Mouse (Mus musculus) midbrain, embryonic 16.5 days (tissue): ENCODE data around the gene Mamstr. TPM values are rescaled to one million over a fixed set of nuclear protein-coding genes. Genes with fewer than 3 reads are reported as not detected.

ENCODE experiments used
- ATAC-seq: fragments of 200-750 bp; cut with Nextera tagmentation; 2 replicates; pipeline ENCODE4 v1.8.0; 2017; ENCODE audit warnings: moderate TSS enrichment
- H3K27ac ChIP-seq: fragments of 300-500 bp; sonication (generic); 2 replicates; pipeline ENCODE4 v1.5.1; 2014; ENCODE audit warnings: mild to moderate bottlenecking, low read length, mixed read lengths
- H3K27me3 ChIP-seq: fragments of 300-500 bp; sonication (generic); 2 replicates; pipeline ENCODE4 v1.6.1; 2014; ENCODE audit warnings: low read depth, low read length, mixed read lengths; ENCODE audit not compliant: control insufficient read depth, insufficient read depth
- H3K36me3 ChIP-seq: fragments of 300-500 bp; sonication (generic); 2 replicates; pipeline ENCODE4 v1.6.1; 2014; ENCODE audit warnings: mild to moderate bottlenecking, low read length, moderate library complexity, mixed read lengths; ENCODE audit not compliant: control insufficient read depth, insufficient read depth
- H3K4me1 ChIP-seq: fragments of 300-500 bp; sonication (generic); 2 replicates; pipeline ENCODE4 v1.6.1; 2014; ENCODE audit warnings: mild to moderate bottlenecking, low read length, mixed read lengths; ENCODE audit not compliant: control insufficient read depth, insufficient read depth
- H3K4me2 ChIP-seq: fragments of 300-500 bp; sonication (generic); 2 replicates; pipeline ENCODE4 v1.6.1; 2014; ENCODE audit warnings: mild to moderate bottlenecking, low read length, mixed read lengths
- H3K4me3 ChIP-seq: fragments of 300-500 bp; sonication (generic); 2 replicates; pipeline ENCODE4 v1.5.1; 2014; ENCODE audit warnings: low read depth, mild to moderate bottlenecking, low read length, moderate library complexity, mixed read lengths
- H3K9ac ChIP-seq: fragments of 300-500 bp; sonication (generic); 2 replicates; pipeline ENCODE4 v1.6.1; 2014; ENCODE audit warnings: low read depth, low read length, mixed read lengths
- H3K9me3 ChIP-seq: fragments of 300-500 bp; sonication (generic); replicated peaks from 2 replicates; pipeline ENCODE4 v1.6.1; 2014; ENCODE audit warnings: mild to moderate bottlenecking, low read length, mixed read lengths; ENCODE audit not compliant: control insufficient read depth, poor library complexity, severe bottlenecking
- WGBS: fragments of 180-500 bp; shearing (Covaris S2); extraction: QIAGEN DNeasy Blood & Tissue Kit; methylation state at CpG from one replicate; pipeline ENCODE4 v1.1.7; 2014; 5-methylcytosine and 5-hydroxymethylcytosine counted together
- polyA plus RNA-seq: library from polyadenylated mRNA; unstranded; fragments of >200 nt; fragmentation: Nextera tagmentation; extraction: Ambion mirVana; gene quantifications from 2 replicates; pipeline ENCODE4 v1.2.1, GENCODE M21; 2015

The Mamstr gene
- polyA plus RNA-seq, 1 experiment from 2014 or later: 3.4 TPM

GRCm38 (mm10) chr7:45678513-45678912 lies 38.7 kb downstream of the Mamstr start:
- H3K9me3 ChIP-seq: no peaks in the 10 kb centered on the region
- no peak overlapping the region for H3K9ac ChIP-seq
- no peaks in the 10 kb centered on the region for H3K36me3 ChIP-seq
- no peak for ATAC-seq
- H3K4me2 ChIP-seq: no peak overlapping the region
- no peak overlapping the region for H3K4me3 ChIP-seq
- no peaks in the 10 kb centered on the region for H3K27me3 ChIP-seq
- no peak overlapping the region for H3K27ac ChIP-seq
- peaks cover 3% of the 10 kb centered on the region; the same call in 1 of the 2 replicates for H3K4me1 ChIP-seq
- 91% methylated on average over 14 of the region's 14 CpGs for WGBS

- no peak overlapping the region for H3K9ac ChIP-seq
- no peaks in the 10 kb centered on the region for H3K27me3 ChIP-seq
- H3K27ac ChIP-seq: no peak overlapping the region
- no peak for ATAC-seq
- 56% methylated on average over 14 of the region's 14 CpGs for WGBS
- peaks cover 3% of the 10 kb centered on the region; the same call in 1 of the 2 replicates for H3K4me1 ChIP-seq
- no peak overlapping the region for H3K4me3 ChIP-seq
- no peaks in the 10 kb centered on the region for H3K9me3 ChIP-seq
- no peak overlapping the region for H3K4me2 ChIP-seq
- H3K36me3 ChIP-seq: no peaks in the 10 kb centered on the region
These were observed 40.3 kb downstream of the Mamstr start for GRCm38 (mm10) chr7:45679966-45680621.

GRCm38 (mm10) chr7:45681046-45681736 lies 41.4 kb downstream of the Mamstr start:
- Histone ChIP-seq H3K9me3 (no peaks in the 10 kb centered on the region), H3K36me3 (no peaks in the 10 kb centered on the region), H3K27me3 (no peaks in the 10 kb centered on the region), H3K27ac (no peak overlapping the region), H3K4me2 (no peak overlapping the region), H3K4me3 (no peak overlapping the region), H3K4me1 (peaks cover 3% of the 10 kb centered on the region; the same call in 1 of the 2 replicates), H3K9ac (no peak overlapping the region)
- WGBS: 90% methylated on average over 8 of the region's 8 CpGs
- ATAC-seq: no peak

GRCm38 (mm10) chr7:45682144-45683126 lies 42.7 kb downstream of the Mamstr start:
- Histone ChIP-seq H3K4me3 (peak overlapping the region; percentile 2; the same call in 1 of the 2 replicates), H3K36me3 (no peaks in the 10 kb centered on the region), H3K27ac (peak overlapping the region; percentile 36; the same call in 1 of the 2 replicates), H3K9me3 (no peaks in the 10 kb centered on the region), H3K9ac (peak overlapping the region; percentile 45; the same call in 1 of the 2 replicates), H3K4me2 (peak overlapping the region; percentile 37), H3K4me1 (peaks cover 3% of the 10 kb centered on the region; the same call in 1 of the 2 replicates), H3K27me3 (no peaks in the 10 kb centered on the region)
- ATAC-seq: peak; percentile 73
- 28% methylated on average over 14 of the region's 14 CpGs for WGBS

- Histone ChIP-seq H3K27me3 (no peaks in the 10 kb centered on the region), H3K9me3 (no peaks in the 10 kb centered on the region), H3K4me1 (peaks cover 3% of the 10 kb centered on the region; the same call in 1 of the 2 replicates), H3K4me3 (no peak within 1 kb of the TSS), H3K36me3 (no peaks in the 10 kb centered on the region), H3K4me2 (no peak within 1 kb of the TSS), H3K9ac (no peak within 1 kb of the TSS), H3K27ac (no peak within 1 kb of the TSS)
- WGBS: 79% methylated on average over 7 of the region's 7 CpGs
- no peak for ATAC-seq
These were observed 43.7 kb downstream of the Mamstr start, which contains the start of gene Ntn5 for GRCm38 (mm10) chr7:45683396-45684050. TSS of gene Ntn5 (plus strand) at chr7:45684022.

GRCm38 (mm10) chr7:45685811-45686210 lies 46.0 kb downstream of the Mamstr start:
- 64% methylated on average over 10 of the region's 10 CpGs for WGBS
- H3K9me3 ChIP-seq: no peaks in the 10 kb centered on the region

GRCm38 (mm10) chr7:45686841-45687240 lies 47.1 kb downstream of the Mamstr start:
- H3K4me3 ChIP-seq: no peak overlapping the region
- ATAC-seq: no peak
- no peaks in the 10 kb centered on the region for H3K27me3 ChIP-seq
- H3K4me1 ChIP-seq: peaks cover 3% of the 10 kb centered on the region; the same call in 1 of the 2 replicates
- H3K27ac ChIP-seq: no peak overlapping the region
- H3K4me2 ChIP-seq: no peak overlapping the region
- H3K9me3 ChIP-seq: no peaks in the 10 kb centered on the region
- WGBS: 67% methylated on average over 3 of the region's 3 CpGs
- no peaks in the 10 kb centered on the region for H3K36me3 ChIP-seq
- no peak overlapping the region for H3K9ac ChIP-seq

More at GRCm38 (mm10) chr7:45685811-45686210, 46.0 kb downstream of the Mamstr start:
- no peak overlapping the region for H3K4me2 ChIP-seq
- no peak overlapping the region for H3K27ac ChIP-seq
- no peak overlapping the region for H3K9ac ChIP-seq
- no peaks in the 10 kb centered on the region for H3K27me3 ChIP-seq
- ATAC-seq: no peak
- H3K4me3 ChIP-seq: no peak overlapping the region
- peaks cover 3% of the 10 kb centered on the region; the same call in 1 of the 2 replicates for H3K4me1 ChIP-seq
- no peaks in the 10 kb centered on the region for H3K36me3 ChIP-seq

- H3K27ac ChIP-seq: no peak overlapping the region
- WGBS: 69% methylated on average over 6 of the region's 6 CpGs
These were observed 49.3 kb downstream of the Mamstr start for GRCm38 (mm10) chr7:45689099-45689498.

More at GRCm38 (mm10) chr7:45689099-45689498, 49.3 kb downstream of the Mamstr start:
- Histone ChIP-seq H3K4me2 (no peak overlapping the region), H3K9me3 (no peaks in the 10 kb centered on the region), H3K9ac (no peak overlapping the region), H3K36me3 (no peaks in the 10 kb centered on the region), H3K4me3 (no peak overlapping the region), H3K4me1 (no peaks in the 10 kb centered on the region), H3K27me3 (no peaks in the 10 kb centered on the region)
- ATAC-seq: no peak
